Mouse (Mus musculus) left cerebral cortex, postnatal 14 days (tissue): ENCODE results near the gene Arhgdig. TPM values are rescaled to one million over a fixed set of nuclear protein-coding genes. Genes with fewer than 3 reads are reported as not detected.
"Not testable (repeated sequence)": the region's sequence is repeated elsewhere in the genome, so short reads cannot be mapped to it uniquely, and the experiment has no call there.

ENCODE experiments used
- DNase-seq, 2 experiments: peaks; one replicate each; pipeline ENCODE4 v3.0.0; 2021 to 2022; ENCODE audit warnings: low spot score in 2 of 2, mixed read lengths in 1 of 2
- intact Hi-C: fragments of 180-260 bp; cut with DNase I; formaldehyde crosslinking; loops from one replicate; pipeline ENCODE4 v1.15.1; 2025
- total RNA-seq, 2 experiments: library from RNA; stranded (reverse); gene quantifications; 2 replicates each; pipeline ENCODE4 v1.2.3; 2021

Arhgdig gene
- total RNA-seq, 2 experiments from 2014 or later = 170 TPM

- intact Hi-C loops = no loop called here
- DNase-seq = no peak
These were observed 13.9 kb upstream of the Arhgdig start for GRCm38 (mm10) chr17:26221508-26221907.

GRCm38 (mm10) chr17:26212681-26213080, 5.1 kb upstream of the Arhgdig start:
- DNase-seq = no peak
- intact Hi-C loops = no loop called here

- DNase-seq = no peak
- intact Hi-C loops = no loop called here
These were observed 4.7 kb upstream of the Arhgdig start for GRCm38 (mm10) chr17:26212241-26212640.

GRCm38 (mm10) chr17:26206392-26206791, 1.2 kb downstream of the Arhgdig start:
- no peak for DNase-seq
- intact Hi-C loops = no loop called here

- no peak for DNase-seq
- intact Hi-C loops = no loop called here
These were observed 2.8 kb downstream of the Arhgdig start for GRCm38 (mm10) chr17:26204766-26205165.

- intact Hi-C loops = no loop called here
- DNase-seq = peak; percentile 63 to 81
These were observed 4.2 kb downstream of the Arhgdig start for GRCm38 (mm10) chr17:26203321-26203811.

GRCm38 (mm10) chr17:26202737-26203136, 4.8 kb downstream of the Arhgdig start, which contains the start of gene Rgs11:
Rgs11 (plus strand) TSS chr17:26202951.
- intact Hi-C loops = no loop called here
- peak; percentile 52 to 57 for DNase-seq

- intact Hi-C loops = no loop called here
- DNase-seq = no peak
These were observed 5.6 kb downstream of the Arhgdig start for GRCm38 (mm10) chr17:26201998-26202397.

- peak; percentile 27 to 61 for DNase-seq
- intact Hi-C loops = no loop called here
These were observed 6.5 kb downstream of the Arhgdig start for GRCm38 (mm10) chr17:26200831-26201705.

- DNase-seq = no peak
- intact Hi-C loops = no loop called here
These were observed 8.7 kb downstream of the Arhgdig start, which contains the start of gene Pdia2 for GRCm38 (mm10) chr17:26198892-26199291. Pdia2 (minus strand) TSS chr17:26199087.

GRCm38 (mm10) chr17:26192481-26193190, 14.9 kb downstream of the Arhgdig start:
- DNase-seq = no peak
- intact Hi-C loops = no loop called here

- DNase-seq, intact Hi-C loops: not testable (repeated sequence)
These were observed 16.1 kb downstream of the Arhgdig start for GRCm38 (mm10) chr17:26191486-26191885.

GRCm38 (mm10) chr17:26188091-26188805, 19.3 kb downstream of the Arhgdig start:
- intact Hi-C loops = no loop called here
- no peak for DNase-seq

GRCm38 (mm10) chr17:26187592-26187991, 20.0 kb downstream of the Arhgdig start:
- DNase-seq = no peak

GRCm38 (mm10) chr17:26181179-26181578, 26.4 kb downstream of the Arhgdig start:
- intact Hi-C loops = no loop called here

More at GRCm38 (mm10) chr17:26187592-26187991, 20.0 kb downstream of the Arhgdig start:
- intact Hi-C loops = no loop called here

GRCm38 (mm10) chr17:26178611-26179010, 29.0 kb downstream of the Arhgdig start:
- intact Hi-C loops = no loop called here
- no peak for DNase-seq

More at GRCm38 (mm10) chr17:26181179-26181578, 26.4 kb downstream of the Arhgdig start:
- peak in 1 of 2 experiments; percentile 52 for DNase-seq

GRCm38 (mm10) chr17:26175248-26175647, 32.3 kb downstream of the Arhgdig start:
- intact Hi-C loops, DNase-seq: not testable (repeated sequence)

GRCm38 (mm10) chr17:26168039-26168438, 39.5 kb downstream of the Arhgdig start:
- DNase-seq = no peak
- intact Hi-C loops = no loop called here

GRCm38 (mm10) chr17:26162736-26163135, 44.9 kb downstream of the Arhgdig start:
- intact Hi-C loops = no loop called here
- no peak for DNase-seq
